Mouse (Mus musculus) brown adipose tissue, adult 24 weeks (tissue): Measurements from ENCODE around the gene Mreg. TPM values are rescaled to one million over a fixed set of nuclear protein-coding genes. Genes with fewer than 3 reads are reported as not detected.

ENCODE experiments used
- H3K27ac ChIP-seq: fragments of 200-500 bp; replicated peaks from 2 replicates; pipeline ENCODE4 v1.5.1; 2012; ENCODE audit warnings: low read depth, mild to moderate bottlenecking, low read length
- H3K4me1 ChIP-seq: fragments of 200-500 bp; 2 replicates; pipeline ENCODE4 v1.6.1; 2012; ENCODE audit warnings: low read length, mixed read lengths; ENCODE audit not compliant: control insufficient read depth, insufficient read depth, insufficient read length
- H3K4me3 ChIP-seq: fragments of 200-500 bp; 2 replicates; pipeline ENCODE4 v1.5.1; 2012; ENCODE audit warnings: low read depth, mild to moderate bottlenecking, low read length, moderate library complexity; ENCODE audit not compliant: insufficient read depth
- polyA plus RNA-seq: library from polyadenylated mRNA; stranded (reverse); fragments of >200 nt; gene quantifications from 2 replicates; pipeline ENCODE4 v1.2.4, GENCODE M21; 2012; ENCODE audit not compliant: missing spikeins, insufficient read depth, insufficient read length

Mreg gene
- polyA plus RNA-seq, 1 experiment = 3.6 TPM

DNA sequence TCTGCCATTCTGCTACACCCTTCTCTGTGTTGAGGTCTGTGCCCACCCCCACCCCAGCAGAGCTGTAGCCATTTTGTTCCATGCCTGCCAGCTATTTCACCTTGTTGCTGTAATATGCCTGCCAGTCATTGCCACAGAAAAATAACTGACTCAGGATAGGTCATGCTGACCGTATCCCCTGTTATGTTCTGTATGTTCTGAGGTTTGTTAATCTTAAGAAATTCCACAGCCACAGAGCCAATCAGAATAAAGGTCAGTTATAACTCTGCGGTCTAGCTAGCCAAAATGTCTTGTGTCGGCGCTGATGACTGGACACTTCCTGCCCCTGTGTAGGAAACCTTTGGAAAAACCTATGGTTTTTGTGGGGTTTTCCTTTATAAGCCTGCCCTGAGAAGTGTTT, 67.7 kb downstream of the Mreg start:
- H3K4me1 ChIP-seq = no peaks in the 10 kb centered on the region
- no peak overlapping the region for H3K4me3 ChIP-seq

GRCm38 (mm10) chr1:72141893-72142480, 70.1 kb downstream of the Mreg start:
- Histone ChIP-seq H3K4me3 (no peak overlapping the region), H3K4me1 (no peaks in the 10 kb centered on the region), H3K27ac (no peak overlapping the region)

More for the DNA sequence above, 67.7 kb downstream of the Mreg start:
- no peak overlapping the region for H3K27ac ChIP-seq

GRCm38 (mm10) chr1:72136101-72136500, 76.0 kb downstream of the Mreg start:
- H3K4me1 ChIP-seq = no peaks in the 10 kb centered on the region
- H3K4me3 ChIP-seq = no peak overlapping the region
- H3K27ac ChIP-seq = no peak overlapping the region

- Histone ChIP-seq H3K27ac (no peak overlapping the region), H3K4me3 (no peak overlapping the region), H3K4me1 (no peaks in the 10 kb centered on the region)
Observed at GRCm38 (mm10) chr1:72134534-72134933, 77.6 kb downstream of the Mreg start.

GRCm38 (mm10) chr1:72123434-72124297, 88.4 kb downstream of the Mreg start:
- Histone ChIP-seq H3K4me3 (no peak overlapping the region), H3K27ac (no peak overlapping the region), H3K4me1 (no peaks in the 10 kb centered on the region)

DNA sequence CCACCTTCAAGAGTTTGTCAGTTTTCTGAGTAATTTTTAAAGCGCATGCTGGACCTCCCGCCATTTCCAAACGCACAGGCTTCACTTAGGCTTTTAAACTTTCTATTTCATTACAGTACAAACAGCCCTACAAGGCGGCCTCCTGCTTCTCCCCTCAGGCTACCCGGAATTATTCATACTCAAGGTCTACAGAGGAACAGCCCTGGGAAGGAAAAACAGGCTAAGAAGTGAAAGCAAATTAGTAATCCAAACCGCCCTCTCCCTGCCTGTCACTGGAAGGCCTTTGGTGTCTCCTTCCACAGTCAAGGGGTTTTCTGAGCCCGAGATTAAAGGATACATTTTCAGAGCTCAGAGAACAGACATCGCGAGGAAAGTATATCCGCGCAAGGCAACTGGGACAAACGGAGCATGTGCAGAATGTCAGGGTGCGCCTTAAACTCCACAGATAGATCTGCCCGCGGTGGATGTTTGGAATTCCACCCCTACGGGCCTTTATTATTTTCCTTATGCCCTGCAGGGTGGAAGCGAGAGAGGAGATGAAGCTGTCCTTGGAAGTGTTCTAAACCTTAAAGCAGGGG, 90.4 kb downstream of the Mreg start:
- Histone ChIP-seq H3K4me3 (no peak overlapping the region), H3K27ac (no peak overlapping the region)

DNA sequence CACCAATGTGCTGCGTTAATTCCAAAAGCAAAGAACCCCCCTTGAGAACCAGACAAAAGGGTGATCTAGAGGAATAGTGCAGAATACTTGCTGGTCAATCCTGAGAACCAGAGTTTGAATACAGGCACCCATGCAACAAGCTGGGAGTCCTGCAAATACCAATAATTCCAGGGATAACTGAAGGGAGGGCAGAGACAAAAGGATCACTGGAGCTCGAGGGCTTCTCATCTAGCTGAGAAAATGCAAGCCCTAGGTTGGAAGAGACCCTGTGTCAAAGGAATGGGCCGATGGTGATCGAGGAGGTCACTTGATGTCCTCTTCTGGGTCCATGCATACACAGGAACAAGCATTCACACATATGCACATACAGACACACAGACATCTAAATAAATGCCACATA, 92.1 kb downstream of the Mreg start:
- Histone ChIP-seq H3K4me1 (no peaks in the 10 kb centered on the region), H3K27ac (no peak overlapping the region), H3K4me3 (no peak overlapping the region)

More for the DNA sequence above, 90.4 kb downstream of the Mreg start:
- H3K4me1 ChIP-seq = no peaks in the 10 kb centered on the region

DNA sequence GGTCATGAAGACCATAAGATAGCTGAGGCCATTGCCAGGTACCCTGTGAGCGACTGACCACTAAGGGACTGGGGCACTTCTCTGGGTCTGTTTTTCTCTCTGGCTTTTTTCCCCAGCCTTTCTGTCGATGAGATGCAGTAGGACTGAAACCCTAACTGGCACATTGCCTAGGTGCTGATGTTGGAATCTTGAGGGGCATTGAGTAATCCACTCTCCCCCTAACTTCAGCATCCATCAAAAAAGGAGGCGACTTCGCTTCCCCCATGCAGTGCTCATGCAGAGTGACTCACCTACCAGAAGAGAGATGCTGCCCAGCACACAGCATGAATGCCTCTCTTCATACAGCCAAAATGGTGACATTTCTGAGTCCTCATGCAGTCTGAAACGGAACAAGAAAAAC, 97.9 kb downstream of the Mreg start:
- Histone ChIP-seq H3K4me1 (no peaks in the 10 kb centered on the region), H3K27ac (no peak overlapping the region), H3K4me3 (no peak overlapping the region)

Other genes with a start within 250 kb of the Mreg start
- 37.3 and 39.8 TPM in 2 replicates for gene Pecr, start 72.0 kb upstream of the Mreg start, polyA plus RNA-seq
- gene Tmem169, start 72.1 kb upstream of the Mreg start, polyA plus RNA-seq = not detected in 2 replicates
- gene Xrcc5, start 95.1 kb upstream of the Mreg start, polyA plus RNA-seq = 6.1 and 11.2 TPM in 2 replicates